Mouse (Mus musculus): ENCODE data around the gene Htr1f.
"Not testable (repeated sequence)": the region's sequence is repeated elsewhere in the genome, so short reads cannot be mapped to it uniquely, and the experiment has no call there.

The Htr1f gene

DNA sequence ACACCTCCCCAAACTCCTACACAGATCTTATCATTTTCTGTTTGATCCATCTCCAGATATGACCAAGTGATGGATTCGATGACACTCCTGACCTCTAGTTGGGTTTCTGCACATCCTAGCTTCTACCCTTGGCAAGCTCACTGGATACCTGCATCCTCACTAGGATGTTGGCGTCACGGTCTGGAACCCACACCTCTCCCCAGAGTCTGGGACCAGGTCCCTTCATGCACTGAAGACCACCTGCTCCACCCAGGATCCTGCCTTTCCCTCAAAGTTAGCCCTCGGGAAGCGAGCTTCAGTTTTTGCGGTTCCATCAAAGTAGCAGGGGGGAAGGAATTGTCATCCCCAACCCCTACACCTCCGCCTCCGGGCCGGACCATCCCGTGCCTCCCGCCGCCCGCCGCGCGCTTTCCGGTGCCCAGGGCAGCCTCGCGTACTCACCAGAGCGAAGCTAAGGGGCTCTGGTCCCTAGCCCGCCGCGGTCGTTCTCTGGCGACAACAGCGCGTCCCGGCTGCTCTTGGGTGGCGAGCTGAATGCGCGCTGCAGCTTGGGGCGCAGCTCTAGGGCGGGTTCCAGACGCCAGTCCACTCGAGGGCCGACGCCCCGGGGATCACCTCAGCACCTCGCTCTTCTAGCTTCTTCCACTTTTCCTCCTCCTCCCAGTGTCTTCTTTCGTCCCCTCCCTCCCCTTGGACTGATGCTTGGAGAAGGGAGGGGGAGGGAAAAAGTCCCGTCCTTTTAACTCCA lies at the start of gene Htr1f:
Gene Htr1f (minus strand): TSS at position 671 of the 748 bp plus-strand sequence.
- DNase-seq (ENCODE audit: low spot score in 2 of 2), result no peak

GRCm38 (mm10) chr16:65139771-65140170 lies 34.1 kb upstream of the Htr1f start:
- DNase-seq (ENCODE audit: low spot score in 2 of 2), result no peak

GRCm38 (mm10) chr16:65129391-65129790 lies 23.7 kb upstream of the Htr1f start:
- no peak for DNase-seq (ENCODE audit: low spot score in 2 of 2)

DNA sequence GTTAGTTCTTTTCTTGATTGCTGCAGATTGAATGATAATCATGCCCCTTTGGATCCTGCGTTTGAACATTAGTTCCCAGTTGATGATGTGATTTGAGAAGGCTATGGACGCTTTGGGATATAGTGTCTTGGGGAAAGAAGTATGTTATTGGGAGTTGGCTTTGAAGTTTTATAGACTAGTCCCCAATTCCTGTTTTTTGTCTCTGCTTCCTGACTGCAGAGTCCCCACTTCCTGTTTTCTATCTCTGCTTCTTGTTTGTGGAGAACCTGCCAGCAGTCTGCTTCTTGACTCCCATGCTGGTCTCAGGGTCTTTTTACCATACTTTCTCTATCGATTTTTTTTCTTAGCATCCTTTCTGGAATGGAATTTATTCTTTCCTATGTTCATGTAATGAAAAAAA lies 22.2 kb upstream of the Htr1f start:
- DNase-seq (ENCODE audit: low spot score in 2 of 2), result peak in 1 of 2 experiments; percentile 11

DNA sequence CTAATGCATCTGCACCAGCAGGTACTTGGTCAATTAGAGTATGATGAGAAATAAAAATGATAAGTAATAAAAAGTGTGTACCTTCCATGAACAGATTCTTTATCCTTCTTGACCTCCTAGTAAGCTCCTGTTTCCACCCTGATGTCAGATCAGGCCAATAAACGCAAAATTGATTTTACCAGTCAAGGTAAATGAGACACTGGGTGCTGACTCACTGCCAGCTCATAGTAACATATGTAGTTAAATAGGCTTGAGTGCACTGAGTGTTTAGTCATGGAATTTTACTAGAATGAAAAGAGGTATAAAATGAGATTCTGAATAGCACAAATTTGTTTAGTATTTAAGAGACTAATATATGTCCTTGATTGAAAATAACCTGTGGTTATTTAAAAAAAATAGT lies 6.6 kb upstream of the Htr1f start:
- DNase-seq (ENCODE audit: low spot score in 2 of 2), result no peak

- DNase-seq (ENCODE audit: low spot score in 2 of 2), result no peak
These were observed 12.1 kb downstream of the Htr1f start for GRCm38 (mm10) chr16:65093552-65093951.

GRCm38 (mm10) chr16:65083475-65083874 lies 22.2 kb downstream of the Htr1f start:
- DNase-seq (ENCODE audit: low spot score in 2 of 2), result no peak

DNA sequence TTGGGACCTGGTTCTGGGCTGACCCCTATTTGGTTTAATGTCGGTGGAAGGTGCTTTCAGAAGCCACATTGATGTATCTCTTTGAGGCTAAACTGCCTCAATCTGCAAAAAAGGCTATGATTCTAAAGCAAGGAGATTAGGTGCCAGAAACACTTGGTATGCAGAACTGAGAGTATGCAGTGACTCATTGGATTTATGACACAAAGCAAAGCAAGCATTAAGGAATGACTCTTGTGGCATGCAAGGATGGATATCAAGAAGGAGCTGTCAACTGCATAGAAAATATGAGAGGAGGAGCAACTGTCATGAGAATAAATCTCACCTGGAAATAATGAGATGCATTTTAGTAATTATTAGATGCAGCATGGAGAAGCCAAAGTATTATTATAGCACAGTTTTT lies 35.8 kb downstream of the Htr1f start:
- DNase-seq (ENCODE audit: low spot score in 2 of 2), result no peak

DNA sequence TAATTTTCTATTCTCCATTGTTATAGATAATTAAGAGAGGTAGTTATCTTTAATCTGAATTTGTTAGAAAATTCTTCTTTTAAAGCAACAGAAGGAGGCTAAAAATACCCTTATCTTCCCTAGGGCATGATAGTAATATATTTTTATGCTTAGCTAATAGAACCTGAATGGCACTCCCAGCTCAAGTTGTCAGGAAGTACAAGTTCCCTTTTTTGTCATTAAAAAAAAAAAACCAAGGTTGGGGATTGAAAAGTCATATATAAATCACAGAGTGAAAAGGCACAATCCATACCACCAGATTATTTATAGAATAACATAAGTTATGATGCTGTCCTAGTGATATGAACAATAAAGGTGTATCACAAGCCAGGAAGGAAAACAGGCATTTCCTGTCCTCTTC lies 39.4 kb downstream of the Htr1f start:
- no peak for DNase-seq (ENCODE audit: low spot score in 2 of 2)

- not testable (repeated sequence) for DNase-seq (ENCODE audit: low spot score in 2 of 2)
These were observed 67.8 kb downstream of the Htr1f start for GRCm38 (mm10) chr16:65037660-65038425.

DNA sequence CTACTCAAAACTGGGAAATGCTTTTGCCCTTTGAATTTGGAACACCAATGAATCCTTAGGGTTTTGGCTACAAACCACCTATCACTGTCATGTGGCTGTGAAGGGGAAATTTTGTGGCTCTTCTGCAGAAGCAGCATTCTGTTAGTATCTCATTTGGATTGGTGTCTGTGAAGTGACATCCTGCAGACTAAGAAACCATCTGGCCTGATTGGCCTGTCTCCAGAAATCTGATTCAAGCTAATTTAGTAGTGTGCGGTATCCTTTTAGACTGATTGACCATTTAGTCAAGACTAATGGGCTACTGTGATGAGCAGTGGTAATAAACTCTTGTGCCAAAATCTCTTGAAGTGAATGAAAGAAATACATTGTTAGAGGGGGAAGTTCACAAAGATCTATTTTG lies 76.0 kb downstream of the Htr1f start:
- DNase-seq (ENCODE audit: low spot score in 2 of 2), result no peak

GRCm38 (mm10) chr16:65022364-65022763 lies 83.3 kb downstream of the Htr1f start:
- DNase-seq (ENCODE audit: low spot score in 2 of 2), result no peak

DNA sequence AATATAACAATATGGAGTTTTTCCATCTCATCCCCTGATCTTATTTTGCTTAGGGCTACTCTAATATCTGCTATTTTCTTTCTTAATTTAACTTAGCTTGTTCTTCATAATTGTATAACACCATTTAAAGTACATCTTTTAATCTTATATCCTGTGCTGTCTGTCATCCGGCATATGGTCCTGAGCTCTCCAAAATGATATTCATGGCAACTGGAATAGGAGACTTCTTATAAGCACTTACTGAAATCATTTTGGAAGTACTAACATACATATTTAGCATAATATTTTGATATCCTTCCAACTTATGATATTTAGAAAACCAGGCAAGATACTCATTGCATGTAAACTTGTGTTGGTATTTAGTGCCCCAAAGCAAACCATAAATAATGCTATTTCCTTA lies 86.9 kb downstream of the Htr1f start:
- DNase-seq (ENCODE audit: low spot score in 2 of 2), result no peak

- no peak for DNase-seq (ENCODE audit: low spot score in 2 of 2)
These were observed 87.5 kb downstream of the Htr1f start for GRCm38 (mm10) chr16:65018134-65018533.

- DNase-seq (ENCODE audit: low spot score in 2 of 2), result no peak
These were observed 88.1 kb downstream of the Htr1f start for GRCm38 (mm10) chr16:65017566-65017965.

GRCm38 (mm10) chr16:65015241-65015640 lies 90.4 kb downstream of the Htr1f start:
- no peak for DNase-seq (ENCODE audit: low spot score in 2 of 2)

GRCm38 (mm10) chr16:65001993-65002821 lies 103.4 kb downstream of the Htr1f start:
- no peak for DNase-seq (ENCODE audit: low spot score in 2 of 2)

- DNase-seq (ENCODE audit: low spot score in 2 of 2), result no peak
These were observed 116.3 kb downstream of the Htr1f start for GRCm38 (mm10) chr16:64989279-64989800.

GRCm38 (mm10) chr16:64987564-64987963 lies 118.1 kb downstream of the Htr1f start:
- no peak for DNase-seq (ENCODE audit: low spot score in 2 of 2)

GRCm38 (mm10) chr16:64987049-64987448 lies 118.6 kb downstream of the Htr1f start:
- DNase-seq (ENCODE audit: low spot score in 2 of 2), result no peak

GRCm38 (mm10) chr16:64974636-64975035 lies 131.0 kb downstream of the Htr1f start:
- no peak for DNase-seq (ENCODE audit: low spot score in 2 of 2)
